ENCODE assay signal across 25 mouse cellular contexts in genomic region chr2:119993515-119993914, GRCm38 (mm10). TPM values are rescaled to one million over a fixed set of nuclear protein-coding genes. Genes with fewer than 3 reads are reported as not detected.
A peak's percentile ranks its signal among the peaks of the same experiment; 100 is the strongest.
DNase-seq lines count a peak whose midpoint lies in the region; ATAC-seq and TF ChIP-seq lines count a peak whose summit lies in the region.
"Had no signal": no experiment of that assay in that cellular context is flagged by ENCODE, and none has a peak within 500 bp of the region (broad histone marks: within the 10 kb centered on the region; RNA-seq: fewer than 3 reads in every experiment).

No protein-coding gene starts in this region.

- TF ChIP-seq CTCF in gastrocnemius, adult 2 months (IDR thresholded peaks at IDR 0.05): no peak
- TF ChIP-seq CTCF in CH12.LX (conservative IDR thresholded peaks at IDR 0.05 in 1 of 2, IDR thresholded peaks at IDR 0.05 in 1 of 2; ENCODE audit: low read depth in 2 of 2, low read length in 2 of 2): no peak
- TF ChIP-seq CTCF in olfactory bulb, adult 2 months (IDR thresholded peaks at IDR 0.05; ENCODE audit: insufficient read depth, low read depth, low read length): no peak
- no peak for TF ChIP-seq CTCF in stomach, postnatal 0 days (IDR thresholded peaks at IDR 0.05; ENCODE audit: low read depth)

- no peak overlapping the region for H3K4me3 ChIP-seq in gastrocnemius, adult 2 months
- H3K4me3 ChIP-seq in CH12.LX (replicated peaks in 1 of 3; ENCODE audit: low read depth in 2 of 3, low read length in 2 of 3, poor library complexity in 1 of 3): no peak overlapping the region
- no peak overlapping the region for H3K4me3 ChIP-seq in olfactory bulb, adult 2 months (ENCODE audit: insufficient read depth, low read depth, low read length)
- H3K4me3 ChIP-seq in hindbrain, embryonic 11.5 days (ENCODE audit: low read depth, low read length): no peak overlapping the region
- H3K4me3 ChIP-seq in stomach, postnatal 0 days (ENCODE audit: low read depth, low read length): no peak overlapping the region
- H3K4me3 ChIP-seq: embryonic facial prominence, embryonic 12.5 days; erythroblast, embryonic 14.5 days; forebrain, embryonic 10.5 days; heart, adult 2 months; heart, embryonic 12.5 days; hindbrain, embryonic 10.5 days had no signal

- TF ChIP-seq POLR2A in CH12.LX (IDR thresholded peaks at IDR 0.05; ENCODE audit: low read depth, low read length): no peak
- no peak for TF ChIP-seq POLR2A in olfactory bulb, adult 2 months (IDR thresholded peaks at IDR 0.05; ENCODE audit: insufficient read depth, low read depth, low read length)

- no peak for TF ChIP-seq EP300 in CH12.LX (IDR thresholded peaks at IDR 0.05; ENCODE audit: low read length)
- TF ChIP-seq EP300 in stomach, postnatal 0 days (optimal IDR thresholded peaks at IDR 0.05): no peak

- no peak for TF ChIP-seq RAD21 in CH12.LX (IDR thresholded peaks at IDR 0.05; ENCODE audit: low read depth, low read length)

- H3K9me3 ChIP-seq in CH12.LX (replicated peaks; ENCODE audit: low read length): no peaks in the 10 kb centered on the region
- no peaks in the 10 kb centered on the region for H3K9me3 ChIP-seq in hindbrain, embryonic 11.5 days (ENCODE audit: control insufficient read depth, low read length)
- no peaks in the 10 kb centered on the region for H3K9me3 ChIP-seq in stomach, postnatal 0 days (ENCODE audit: control insufficient read depth, low read length)
- H3K9me3 ChIP-seq: embryonic facial prominence, embryonic 12.5 days; forebrain, embryonic 10.5 days; G1E; heart, embryonic 12.5 days; hindbrain, embryonic 10.5 days had no signal

- dilution Hi-C loops in CH12.LX (cut with MboI; ENCODE audit: extremely low pct_ligation_motif_present, extremely low pct_unique_long_range_greater_than_20kb, low sequenced_read_pairs): no loop called here

- in situ Hi-C loops in CH12.LX (cut with MboI; ENCODE audit: low pct_ligation_motif_present, low pct_unique_long_range_greater_than_20kb, low sequenced_read_pairs): no loop called here

- intact Hi-C loops in gastrocnemius, adult 2 months (cut with DNase I): no loop called here
- intact Hi-C loops in gastrocnemius, postnatal 14 days (cut with DNase I; ENCODE audit: low total_unique reads): no loop called here

- no peak for ATAC-seq in hindbrain, embryonic 11.5 days (ENCODE audit: low FRiP score)
- ATAC-seq in stomach, postnatal 0 days (ENCODE audit: low FRiP score, low TSS enrichment): no peak
- ATAC-seq: forebrain, embryonic 14.5 days; hindbrain, embryonic 16.5 days; inflammation-experienced regulatory T-cells, adult 6 months had no signal

- H3K36me3 ChIP-seq in CH12.LX (replicated peaks in 1 of 2; ENCODE audit: control insufficient read depth in 1 of 2, insufficient read depth in 1 of 2, low read length in 1 of 2): peaks cover 0 to 15% of the 10 kb centered on the region in 2 experiments
- H3K36me3 ChIP-seq in hindbrain, embryonic 11.5 days (ENCODE audit: control insufficient read depth, insufficient read depth, low read length): no peaks in the 10 kb centered on the region
- no peaks in the 10 kb centered on the region for H3K36me3 ChIP-seq in stomach, postnatal 0 days (ENCODE audit: control insufficient read depth, insufficient read depth, low read length)
- H3K36me3 ChIP-seq: embryonic facial prominence, embryonic 12.5 days; forebrain, embryonic 10.5 days; heart, embryonic 12.5 days had no signal

- peak overlapping the region; percentile 21 for H3K27ac ChIP-seq in gastrocnemius, adult 2 months
- H3K27ac ChIP-seq in CH12.LX (ENCODE audit: insufficient read depth, low read depth): peak overlapping the region; percentile 66
- peak overlapping the region; percentile 10; the same call in 1 of the 2 replicates for H3K27ac ChIP-seq in olfactory bulb, adult 2 months (ENCODE audit: insufficient read depth, low read depth, low read length)
- H3K27ac ChIP-seq in hindbrain, embryonic 11.5 days (ENCODE audit: low read depth, low read length): no peak overlapping the region
- H3K27ac ChIP-seq in stomach, postnatal 0 days (replicated peaks): no peak overlapping the region
- H3K27ac ChIP-seq: embryonic facial prominence, embryonic 12.5 days; forebrain, embryonic 10.5 days; heart, adult 2 months; hindbrain, embryonic 10.5 days had no signal

- peak overlapping the region; percentile 77 for H3K4me2 ChIP-seq in CH12.LX (ENCODE audit: insufficient read depth, low read depth, poor library complexity, severe bottlenecking)
- no peak overlapping the region for H3K4me2 ChIP-seq in hindbrain, embryonic 11.5 days (replicated peaks; ENCODE audit: low read depth, low read length)
- H3K4me2 ChIP-seq in stomach, postnatal 0 days (replicated peaks; ENCODE audit: low read depth): no peak overlapping the region
- H3K4me2 ChIP-seq: embryonic facial prominence, embryonic 12.5 days; heart, embryonic 12.5 days had no signal

- H3K4me1 ChIP-seq in CH12.LX (ENCODE audit: control insufficient read depth in 1 of 2, insufficient read depth in 2 of 2): peaks cover 13 to 44% of the 10 kb centered on the region in 2 experiments
- H3K4me1 ChIP-seq in olfactory bulb, adult 2 months (ENCODE audit: control insufficient read depth, insufficient read depth, low read length): peaks cover 26% of the 10 kb centered on the region
- no peaks in the 10 kb centered on the region for H3K4me1 ChIP-seq in hindbrain, embryonic 11.5 days (replicated peaks; ENCODE audit: control insufficient read depth, insufficient read depth, low read length)
- H3K4me1 ChIP-seq in stomach, postnatal 0 days (replicated peaks; ENCODE audit: control insufficient read depth, insufficient read depth): peaks cover 3% of the 10 kb centered on the region

- DNase-seq in gastrocnemius, adult 2 months: no peak
- DNase-seq in gastrocnemius, postnatal 14 days: no peak
- DNase-seq in CH12.LX (ENCODE audit: extremely low read depth): no peak
- peak; percentile 16 for DNase-seq in NIH3T3 (ENCODE audit: low read depth)
- no peak for DNase-seq in ovary, postnatal 14 days (ENCODE audit: low spot score)
- no peak for DNase-seq in hindbrain, embryonic 11.5 days (ENCODE audit: low spot score)
- DNase-seq in stomach, postnatal 0 days (ENCODE audit: low spot score): no peak
- DNase-seq: adrenal gland, adult 8-10 months; cerebellum, adult 11 months; cerebellum, adult 8-10 months; cerebellum, postnatal 14 days; embryo, embryonic 11 days; gastrocnemius, postnatal 10 days; heart, adult 2 months; kidney, adult 11 months had no signal

- WGBS in olfactory bulb, adult 2 months: 24% methylated on average over 2 of the region's 2 CpGs
- 52% methylated on average over 2 of the region's 2 CpGs for WGBS in hindbrain, embryonic 11.5 days
- 46% methylated on average over 2 of the region's 2 CpGs for WGBS in stomach, postnatal 0 days

- H3K27me3 ChIP-seq in CH12.LX (replicated peaks): no peaks in the 10 kb centered on the region
- no peaks in the 10 kb centered on the region for H3K27me3 ChIP-seq in hindbrain, embryonic 11.5 days (ENCODE audit: control insufficient read depth, insufficient read depth, low read length)
- no peaks in the 10 kb centered on the region for H3K27me3 ChIP-seq in stomach, postnatal 0 days (ENCODE audit: control insufficient read depth, insufficient read depth, low read length)
- H3K27me3 ChIP-seq: embryonic facial prominence, embryonic 12.5 days; heart, embryonic 12.5 days had no signal

- H3K79me2 ChIP-seq in CH12.LX (replicated peaks; ENCODE audit: control insufficient read depth, extremely low read depth, insufficient read depth, poor library complexity, severe bottlenecking): no peaks in the 10 kb centered on the region

- H3K9ac ChIP-seq in CH12.LX (ENCODE audit: insufficient read depth, low read depth): peak overlapping the region; percentile 45
- no peak overlapping the region for H3K9ac ChIP-seq in hindbrain, embryonic 11.5 days (ENCODE audit: low read depth, low read length)
- no peak overlapping the region for H3K9ac ChIP-seq in stomach, postnatal 0 days (ENCODE audit: low read length)
- H3K9ac ChIP-seq: embryonic facial prominence, embryonic 12.5 days; heart, embryonic 12.5 days had no signal

RNA-seq across cellular contexts. Expression of gene Mapkbp1, which starts 21.0 kb away (rescaled TPM):
- total RNA-seq in gastrocnemius, adult 2 months (2021): 1 to 10 TPM; 8.1 to 8.4 TPM
- total RNA-seq in gastrocnemius, postnatal 14 days (2021): 1 to 10 TPM; 6.5 to 6.7 TPM
- 4.3 and 4.4 TPM in 2 replicates for total RNA-seq in CH12.LX (2012; rRNA removed)
- total RNA-seq in CH12.LX (2014; rRNA removed): 1.8 and 1.9 TPM in 2 replicates
- 4.5 and 7.0 TPM in 2 replicates for polyA plus RNA-seq in CH12.LX (2012; ENCODE audit: insufficient read length, low read depth)
- not detected in 2 replicates for polyA plus RNA-seq in olfactory bulb, adult 2 months (2012; ENCODE audit: insufficient read depth, insufficient read length, low replicate concordance, missing spikeins)
- 3.2 and 4.4 TPM in 2 replicates for polyA plus RNA-seq in hindbrain, embryonic 11.5 days (2014; fragmentation: Nextera tagmentation; extraction: Ambion mirVana)
- 1.1 and 1.3 TPM in 2 replicates for polyA plus RNA-seq in stomach, postnatal 0 days (2015; fragmentation: Nextera tagmentation; extraction: Ambion mirVana)

RNA-seq across cellular contexts. Expression of gene Jmjd7, which starts 33.8 kb away (rescaled TPM):
- 1 to 10 TPM; 1.6 to 2.4 TPM for total RNA-seq in gastrocnemius, adult 2 months (2021)
- total RNA-seq in gastrocnemius, postnatal 14 days (2021): 1 to 10 TPM; 3.0 to 4.7 TPM
- total RNA-seq in CH12.LX (2012; rRNA removed) (12.7 and 14.6 TPM in 2 replicates), CH12.LX (2014; rRNA removed) (8.4 and 11.3 TPM in 2 replicates)
- polyA plus RNA-seq in CH12.LX (2012; ENCODE audit: insufficient read length, low read depth): 10.6 and 15.0 TPM in 2 replicates
- polyA plus RNA-seq in olfactory bulb, adult 2 months (2012; ENCODE audit: insufficient read depth, insufficient read length, low replicate concordance, missing spikeins): not detected in 2 replicates
- polyA plus RNA-seq in hindbrain, embryonic 11.5 days (2014; fragmentation: Nextera tagmentation; extraction: Ambion mirVana): 22.2 and 25.4 TPM in 2 replicates
- 11.3 and 12.7 TPM in 2 replicates for polyA plus RNA-seq in stomach, postnatal 0 days (2015; fragmentation: Nextera tagmentation; extraction: Ambion mirVana)

RNA-seq across cellular contexts. Expression of gene Gm28042, which starts 33.8 kb away (rescaled TPM):
- 1 to 10 TPM in 1 of 2 experiments, under 1 TPM in 1; 0.77 to 1.5 TPM for total RNA-seq in gastrocnemius, adult 2 months (2021)
- under 1 TPM; 0.41 to 0.42 TPM for total RNA-seq in gastrocnemius, postnatal 14 days (2021)
- total RNA-seq in CH12.LX (2012; rRNA removed) (1.0 and 1.9 TPM in 2 replicates), CH12.LX (2014; rRNA removed) (0.77 and 0.84 TPM in 2 replicates)
- 1.8 and 2.0 TPM in 2 replicates for polyA plus RNA-seq in CH12.LX (2012; ENCODE audit: insufficient read length, low read depth)
- not detected in 2 replicates for polyA plus RNA-seq in olfactory bulb, adult 2 months (2012; ENCODE audit: insufficient read depth, insufficient read length, low replicate concordance, missing spikeins)
- polyA plus RNA-seq in hindbrain, embryonic 11.5 days (2014; fragmentation: Nextera tagmentation; extraction: Ambion mirVana): 3.1 and 5.3 TPM in 2 replicates
- 4.3 and 5.6 TPM in 2 replicates for polyA plus RNA-seq in stomach, postnatal 0 days (2015; fragmentation: Nextera tagmentation; extraction: Ambion mirVana)

RNA-seq across cellular contexts. Expression of gene Pla2g4b, which starts 39.7 kb away (rescaled TPM):
- 1 to 10 TPM in 1 of 2 experiments, under 1 TPM in 1; 0.99 to 1.7 TPM for total RNA-seq in gastrocnemius, adult 2 months (2021)
- under 1 TPM; 0.51 to 0.84 TPM for total RNA-seq in gastrocnemius, postnatal 14 days (2021)
- 2.5 and 4.0 TPM in 2 replicates for total RNA-seq in CH12.LX (2012; rRNA removed)
- 0.90 and 1.5 TPM in 2 replicates for total RNA-seq in CH12.LX (2014; rRNA removed)
- 2.3 and 2.7 TPM in 2 replicates for polyA plus RNA-seq in CH12.LX (2012; ENCODE audit: insufficient read length, low read depth)
- polyA plus RNA-seq in olfactory bulb, adult 2 months (2012; ENCODE audit: insufficient read depth, insufficient read length, low replicate concordance, missing spikeins): not detected in 2 replicates
- polyA plus RNA-seq in hindbrain, embryonic 11.5 days (2014; fragmentation: Nextera tagmentation; extraction: Ambion mirVana): 1.6 and 2.5 TPM in 2 replicates
- 8.0 and 8.7 TPM in 2 replicates for polyA plus RNA-seq in stomach, postnatal 0 days (2015; fragmentation: Nextera tagmentation; extraction: Ambion mirVana)

Comparison
In these comparisons a context has a peak if more than half of its experiments do, and no peak if none do; other contexts are left out.
1. H3K27ac ChIP-seq: peak in gastrocnemius, adult 2 months (single experiment), CH12.LX (single experiment) and olfactory bulb, adult 2 months (single experiment); none in hindbrain, embryonic 11.5 days (single experiment) and stomach, postnatal 0 days (single experiment).
2. RNA of gene Jmjd7, which starts 33.8 kb away (polyA plus RNA-seq): 22.2 to 25.4 TPM in hindbrain, embryonic 11.5 days, 10.6 to 15.0 TPM in CH12.LX and 11.3 to 12.7 TPM in stomach, postnatal 0 days; not detected in olfactory bulb, adult 2 months; every median in the first group is over 10 times any median in the second.